Mouse (Mus musculus): ENCODE results near the gene Rab21.

DNA sequence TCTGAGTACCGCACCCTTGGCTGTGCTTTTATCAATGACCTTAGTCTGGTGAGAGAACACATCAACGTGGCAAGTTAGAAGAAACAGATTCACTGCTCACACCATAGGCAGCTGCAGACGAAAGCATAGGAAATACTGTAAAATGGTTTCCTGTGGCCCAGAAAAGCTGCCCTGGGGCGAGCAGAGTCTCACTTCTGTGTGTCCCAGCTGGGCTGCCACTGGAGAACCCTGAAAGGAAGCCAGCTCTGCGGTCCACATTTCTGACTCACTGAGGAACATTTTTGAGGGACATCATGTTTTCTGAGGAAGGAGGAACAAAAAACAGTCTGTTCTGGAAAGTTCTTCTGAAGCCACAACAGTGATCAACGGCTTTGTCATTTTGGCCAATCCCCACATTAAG is 13.1 kb upstream of the Rab21 start:
- no peak for TF ChIP-seq CTCF (IDR thresholded peaks at IDR 0.05; ENCODE audit: control insufficient read depth, insufficient read depth, insufficient replicate concordance, low read depth, low read length)
- no peak for TF ChIP-seq POLR2A (IDR thresholded peaks at IDR 0.05; ENCODE audit: control insufficient read depth, low read depth, low read length)

All from testis, adult 2 months (tissue).